Mouse (Mus musculus): Measurements from ENCODE around the gene Defb5. TPM values are rescaled to one million over a fixed set of nuclear protein-coding genes. Genes with fewer than 3 reads are reported as not detected.
"Not testable (repeated sequence)": the region's sequence is repeated elsewhere in the genome, so short reads cannot be mapped to it uniquely, and the experiment has no call there.

The Defb5 gene
- not detected in 2 replicates for polyA plus RNA-seq (2012; ENCODE audit: insufficient read depth, insufficient read length, low replicate concordance, missing spikeins)

DNA sequence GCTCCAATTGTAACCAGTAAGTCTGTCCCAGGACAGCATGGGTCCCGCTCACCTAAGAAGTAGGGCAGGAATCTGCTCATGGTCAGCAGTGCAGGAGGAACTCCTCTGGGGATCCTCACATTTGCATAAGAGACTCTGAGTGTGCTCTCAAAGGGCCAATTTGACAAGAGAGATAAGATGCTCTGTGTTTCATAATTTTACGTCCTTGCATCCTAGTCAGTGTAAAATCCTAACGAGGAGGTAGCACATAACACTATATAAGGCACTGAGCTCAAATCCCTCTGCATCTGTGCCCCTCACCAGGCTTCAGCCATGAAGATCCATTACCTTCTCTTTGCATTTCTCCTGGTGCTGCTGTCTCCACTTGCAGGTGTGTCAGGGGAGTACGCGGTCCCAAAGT lies at the start of gene Defb5:
Gene Defb5, plus strand, starts transcription at position 301 of the 400 bp plus-strand sequence.
- H3K27ac ChIP-seq (ENCODE audit: insufficient read depth, low read depth, low read length), result no peak within 1 kb of the TSS
- H3K4me1 ChIP-seq (ENCODE audit: control insufficient read depth, insufficient read depth, low read length), result no peaks in the 10 kb centered on the region
- no peak within 1 kb of the TSS for H3K4me3 ChIP-seq (ENCODE audit: insufficient read depth, low read depth, low read length)
- WGBS, result 92% methylated on average over 5 of the region's 5 CpGs
- TF ChIP-seq POLR2A (IDR thresholded peaks at IDR 0.05; ENCODE audit: insufficient read depth, low read depth, low read length), result no peak
- TF ChIP-seq CTCF (IDR thresholded peaks at IDR 0.05; ENCODE audit: insufficient read depth, low read depth, low read length), result no peak

DNA sequence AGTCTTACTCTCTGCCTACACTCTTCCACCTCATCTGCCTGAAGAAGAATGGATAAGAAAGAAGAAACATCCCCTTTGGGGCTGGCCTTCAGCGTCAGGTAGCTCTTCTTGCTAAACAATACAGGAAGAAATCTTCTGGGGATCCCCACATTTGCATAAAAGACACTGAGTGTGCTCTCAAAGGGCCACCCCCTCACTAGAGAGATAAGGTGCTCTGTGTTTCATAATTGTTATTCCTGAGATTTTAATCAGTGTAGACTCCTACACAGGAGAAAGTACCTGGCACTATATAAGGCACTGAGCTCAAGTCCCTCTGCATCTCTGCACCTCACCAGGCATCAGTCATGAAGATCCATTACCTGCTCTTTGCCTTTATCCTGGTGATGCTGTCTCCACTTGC lies 22.2 kb upstream of the Defb5 start, which contains the start of gene Defb6:
Gene Defb6, plus strand, starts transcription at position 318 of the 400 bp plus-strand sequence.
- 62% methylated on average over 1 of the region's 1 CpGs for WGBS
- no peak within 1 kb of the TSS for H3K4me3 ChIP-seq (ENCODE audit: insufficient read depth, low read depth, low read length)
- H3K27ac ChIP-seq (ENCODE audit: insufficient read depth, low read depth, low read length), result no peak within 1 kb of the TSS
- no peaks in the 10 kb centered on the region for H3K4me1 ChIP-seq (ENCODE audit: control insufficient read depth, insufficient read depth, low read length)
- no peak for TF ChIP-seq CTCF (IDR thresholded peaks at IDR 0.05; ENCODE audit: insufficient read depth, low read depth, low read length)
- no peak for TF ChIP-seq POLR2A (IDR thresholded peaks at IDR 0.05; ENCODE audit: insufficient read depth, low read depth, low read length)

DNA sequence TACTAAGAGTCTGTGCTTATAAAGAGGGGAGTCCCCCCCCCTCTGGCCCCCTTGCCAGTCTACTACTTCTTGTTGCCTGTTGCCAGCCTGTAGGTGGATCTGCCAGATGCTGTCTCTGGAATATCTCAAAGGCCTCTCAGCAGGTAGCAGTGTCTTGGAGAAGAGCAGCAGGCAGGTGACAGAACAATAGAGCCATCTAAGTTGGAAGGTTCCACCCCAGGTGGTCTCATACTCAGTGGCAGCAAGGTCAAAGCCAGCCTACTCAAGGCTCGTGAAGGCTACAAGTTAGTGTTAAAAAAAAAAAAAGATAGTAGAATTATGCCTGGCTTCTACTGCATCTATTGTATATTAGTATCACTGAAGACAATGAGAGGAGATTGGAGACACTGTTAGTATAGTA lies 9.3 kb upstream of the Defb5 start:
- 69% methylated on average over 1 of the region's 1 CpGs for WGBS
- no peaks in the 10 kb centered on the region for H3K4me1 ChIP-seq (ENCODE audit: control insufficient read depth, insufficient read depth, low read length)
- no peak overlapping the region for H3K4me3 ChIP-seq (ENCODE audit: insufficient read depth, low read depth, low read length)
- no peak overlapping the region for H3K27ac ChIP-seq (ENCODE audit: insufficient read depth, low read depth, low read length)
- TF ChIP-seq CTCF (IDR thresholded peaks at IDR 0.05; ENCODE audit: insufficient read depth, low read depth, low read length), result no peak
- TF ChIP-seq POLR2A (IDR thresholded peaks at IDR 0.05; ENCODE audit: insufficient read depth, low read depth, low read length), result no peak

DNA sequence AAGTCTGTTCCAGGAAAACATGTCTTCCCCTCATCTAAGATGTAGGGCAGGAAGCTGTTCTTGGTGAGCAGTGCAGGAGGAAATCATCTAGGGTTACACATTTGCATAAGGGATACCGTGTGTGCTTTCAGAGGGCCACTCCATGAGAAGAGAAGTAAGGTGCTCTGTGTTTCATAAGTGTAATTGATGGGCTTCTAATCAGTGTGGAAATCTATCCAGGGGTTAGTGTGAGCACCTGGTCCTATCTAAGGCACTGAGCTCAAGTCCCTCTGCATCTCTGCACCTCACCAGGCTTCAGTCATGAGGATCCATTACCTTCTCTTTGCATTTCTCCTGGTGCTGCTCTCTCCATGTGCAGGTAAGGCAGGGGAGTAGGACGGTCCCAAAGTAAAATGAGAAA lies 7.8 kb upstream of the Defb5 start, which contains the start of gene Defb46:
Gene Defb46, plus strand, starts transcription at position 301 of the 400 bp plus-strand sequence.
- Histone ChIP-seq H3K27ac (ENCODE audit: insufficient read depth, low read depth, low read length) (no peak within 1 kb of the TSS), H3K4me3 (ENCODE audit: insufficient read depth, low read depth, low read length) (no peak within 1 kb of the TSS), H3K4me1 (ENCODE audit: control insufficient read depth, insufficient read depth, low read length) (no peaks in the 10 kb centered on the region)
- WGBS, result 81% methylated on average over 2 of the region's 2 CpGs
- TF ChIP-seq POLR2A (IDR thresholded peaks at IDR 0.05; ENCODE audit: insufficient read depth, low read depth, low read length) (no peak), CTCF (IDR thresholded peaks at IDR 0.05; ENCODE audit: insufficient read depth, low read depth, low read length) (no peak)

DNA sequence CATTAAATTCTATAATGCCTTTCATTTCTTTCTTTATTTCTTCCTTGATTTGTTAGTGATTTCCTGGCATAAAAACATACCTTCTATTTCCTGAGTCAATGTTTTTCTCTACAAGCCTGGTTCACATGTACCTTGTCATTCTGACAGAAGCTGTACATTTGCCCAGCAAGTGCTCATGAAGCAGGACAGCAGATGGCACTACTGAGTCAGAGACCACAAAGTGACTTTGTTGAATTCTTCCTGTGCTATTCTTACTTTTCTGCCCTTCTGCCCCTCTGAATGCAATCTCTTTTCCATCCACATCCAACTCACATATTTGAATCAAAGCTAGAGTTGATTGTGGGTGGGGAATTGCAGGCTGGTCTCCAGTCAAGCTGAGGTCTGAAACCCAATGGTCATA lies 10.8 kb downstream of the Defb5 start:
- no peaks in the 10 kb centered on the region for H3K4me1 ChIP-seq (ENCODE audit: control insufficient read depth, insufficient read depth, low read length)
- no peak for TF ChIP-seq CTCF (IDR thresholded peaks at IDR 0.05; ENCODE audit: insufficient read depth, low read depth, low read length)
- TF ChIP-seq POLR2A (IDR thresholded peaks at IDR 0.05; ENCODE audit: insufficient read depth, low read depth, low read length), result no peak
- no peak overlapping the region for H3K27ac ChIP-seq (ENCODE audit: insufficient read depth, low read depth, low read length)
- no peak overlapping the region for H3K4me3 ChIP-seq (ENCODE audit: insufficient read depth, low read depth, low read length)

DNA sequence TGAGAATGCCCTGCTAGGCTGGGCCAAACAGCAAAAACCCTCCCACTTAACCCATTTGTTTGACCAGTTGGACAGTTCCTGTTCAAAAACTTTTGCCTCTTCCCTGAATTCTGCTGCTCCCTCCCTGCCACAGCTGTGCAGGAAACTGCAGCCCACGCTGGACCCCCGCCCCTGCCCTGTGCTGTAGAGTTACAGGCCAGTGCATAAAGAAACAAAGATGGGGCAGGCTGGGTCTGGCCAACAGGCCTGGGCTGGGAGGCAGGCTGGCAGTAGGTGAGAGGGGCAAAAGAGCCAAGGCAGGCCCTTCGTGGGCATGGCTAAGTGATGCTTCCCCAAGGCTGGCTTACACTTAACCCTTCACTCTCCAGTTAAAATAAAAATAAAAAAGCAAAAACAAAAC lies 12.3 kb downstream of the Defb5 start:
- Histone ChIP-seq H3K4me1 (ENCODE audit: control insufficient read depth, insufficient read depth, low read length) (no peaks in the 10 kb centered on the region), H3K27ac (ENCODE audit: insufficient read depth, low read depth, low read length) (no peak overlapping the region), H3K4me3 (ENCODE audit: insufficient read depth, low read depth, low read length) (no peak overlapping the region)
- TF ChIP-seq POLR2A (IDR thresholded peaks at IDR 0.05; ENCODE audit: insufficient read depth, low read depth, low read length) (no peak), CTCF (IDR thresholded peaks at IDR 0.05; ENCODE audit: insufficient read depth, low read depth, low read length) (no peak)
- WGBS, result 51% methylated on average over 3 of the region's 3 CpGs

DNA sequence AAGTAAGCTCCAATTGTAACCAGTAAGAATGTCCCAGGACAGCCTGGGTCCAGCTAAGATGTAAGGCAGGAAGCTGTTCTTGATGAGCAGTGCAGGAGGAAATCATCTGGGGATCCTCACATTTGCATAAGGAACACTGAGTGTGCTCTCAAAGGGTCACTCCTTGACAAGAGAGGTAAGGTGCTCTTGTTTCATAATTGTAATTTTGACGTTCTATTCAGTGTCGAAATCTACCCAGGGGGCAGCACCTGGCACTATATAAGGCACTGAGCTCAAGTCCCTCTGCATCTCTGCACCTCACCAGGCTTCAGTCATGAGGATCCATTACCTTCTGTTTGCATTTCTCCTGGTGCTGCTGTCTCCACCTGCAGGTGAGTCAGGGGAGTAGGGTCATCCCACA lies 45.7 kb downstream of the Defb5 start, which contains the start of gene Defb3:
Gene Defb3, plus strand, starts transcription at position 301 of the 400 bp plus-strand sequence.
- H3K4me3 ChIP-seq (ENCODE audit: insufficient read depth, low read depth, low read length); H3K4me1 ChIP-seq (ENCODE audit: control insufficient read depth, insufficient read depth, low read length); H3K27ac ChIP-seq (ENCODE audit: insufficient read depth, low read depth, low read length): not testable (repeated sequence)
- WGBS, result 26% methylated on average over 2 of the region's 2 CpGs

DNA sequence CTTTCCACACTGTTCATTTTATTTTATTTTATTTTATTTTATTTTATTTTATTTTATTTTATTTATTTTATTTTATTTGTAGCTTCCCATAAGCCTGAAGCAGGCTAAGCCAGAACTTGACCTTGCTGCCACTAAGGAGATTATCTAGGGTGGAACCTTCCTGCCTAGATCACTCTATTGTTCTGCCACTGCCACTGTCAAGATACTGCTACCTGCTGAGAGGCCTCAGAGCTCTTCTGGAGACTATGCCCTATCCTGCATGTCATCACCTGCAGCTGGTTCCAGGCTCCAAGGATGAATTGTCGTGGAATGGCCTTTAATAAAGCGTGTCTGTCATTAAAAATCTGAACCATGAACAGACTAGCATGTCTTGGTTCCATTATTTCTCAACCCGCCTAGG lies 51.0 kb downstream of the Defb5 start:
- WGBS, result 56% methylated on average over 3 of the region's 3 CpGs
- not testable (repeated sequence) for H3K4me1 ChIP-seq (ENCODE audit: control insufficient read depth, insufficient read depth, low read length); H3K27ac ChIP-seq (ENCODE audit: insufficient read depth, low read depth, low read length); H3K4me3 ChIP-seq (ENCODE audit: insufficient read depth, low read depth, low read length)

Other genes starting within 250 kb of the Defb5 start
- not detected in 2 replicates for gene Defb38, start 221.0 kb upstream of the Defb5 start, polyA plus RNA-seq (2012; ENCODE audit: insufficient read depth, insufficient read length, low replicate concordance, missing spikeins)
- gene Defb39, start 182.8 kb upstream of the Defb5 start, polyA plus RNA-seq (2012; ENCODE audit: insufficient read depth, insufficient read length, low replicate concordance, missing spikeins), result not detected in 2 replicates
- not detected in 2 replicates for gene Defb12, start 132.7 kb upstream of the Defb5 start, polyA plus RNA-seq (2012; ENCODE audit: insufficient read depth, insufficient read length, low replicate concordance, missing spikeins)
- not detected in 2 replicates for gene Defb34, start 123.8 kb upstream of the Defb5 start, polyA plus RNA-seq (2012; ENCODE audit: insufficient read depth, insufficient read length, low replicate concordance, missing spikeins)
- gene Gm45826, start 106.8 kb upstream of the Defb5 start, polyA plus RNA-seq (2012; ENCODE audit: insufficient read depth, insufficient read length, low replicate concordance, missing spikeins), result not detected in 2 replicates
- not detected in 2 replicates for gene Defb14, start 53.2 kb upstream of the Defb5 start, polyA plus RNA-seq (2012; ENCODE audit: insufficient read depth, insufficient read length, low replicate concordance, missing spikeins)
- gene Defb4, start 48.9 kb upstream of the Defb5 start, polyA plus RNA-seq (2012; ENCODE audit: insufficient read depth, insufficient read length, low replicate concordance, missing spikeins), result not detected in 2 replicates
- gene Defb6, start 22.1 kb upstream of the Defb5 start, polyA plus RNA-seq (2012; ENCODE audit: insufficient read depth, insufficient read length, low replicate concordance, missing spikeins), result not detected in 2 replicates
- not detected in 2 replicates for gene Defb46, start 7.7 kb upstream of the Defb5 start, polyA plus RNA-seq (2012; ENCODE audit: insufficient read depth, insufficient read length, low replicate concordance, missing spikeins)
- gene Defb3, start 45.8 kb downstream of the Defb5 start, polyA plus RNA-seq (2012; ENCODE audit: insufficient read depth, insufficient read length, low replicate concordance, missing spikeins), result not detected in 2 replicates
- gene Defb8, start 200.0 kb downstream of the Defb5 start, polyA plus RNA-seq (2012; ENCODE audit: insufficient read depth, insufficient read length, low replicate concordance, missing spikeins), result not detected in 2 replicates
- not detected in 2 replicates for gene Defb7, start 247.5 kb downstream of the Defb5 start, polyA plus RNA-seq (2012; ENCODE audit: insufficient read depth, insufficient read length, low replicate concordance, missing spikeins)